Mouse (Mus musculus) neural tube, embryonic 15.5 days (tissue): ENCODE results near the gene Thumpd3. TPM values are rescaled to one million over a fixed set of nuclear protein-coding genes. Genes with fewer than 3 reads are reported as not detected.

Experiments
- ATAC-seq: fragments of 200-750 bp; cut with Nextera tagmentation; 2 replicates; pipeline ENCODE4 v1.8.0; 2017; ENCODE audit warnings: mild to moderate bottlenecking, moderate TSS enrichment, moderate library complexity; ENCODE audit not compliant: low FRiP score
- H3K27ac ChIP-seq: fragments of 300-500 bp; sonication (generic); replicated peaks from 2 replicates; pipeline ENCODE4 v1.5.1; 2015; ENCODE audit warnings: mild to moderate bottlenecking, inconsistent platforms
- H3K27me3 ChIP-seq: fragments of 300-500 bp; sonication (generic); replicated peaks from 2 replicates; pipeline ENCODE4 v1.6.1; 2015; ENCODE audit warnings: inconsistent platforms
- H3K36me3 ChIP-seq: fragments of 300-500 bp; sonication (generic); 2 replicates; pipeline ENCODE4 v1.6.1; 2015; ENCODE audit warnings: inconsistent platforms
- H3K4me1 ChIP-seq: fragments of 300-500 bp; sonication (generic); 2 replicates; pipeline ENCODE4 v1.6.1; 2015; ENCODE audit warnings: inconsistent platforms
- H3K4me2 ChIP-seq: fragments of 300-500 bp; sonication (generic); 2 replicates; pipeline ENCODE4 v1.6.1; 2015; ENCODE audit warnings: inconsistent platforms, mild to moderate bottlenecking, moderate library complexity
- H3K4me3 ChIP-seq: fragments of 300-500 bp; sonication (generic); replicated peaks from 2 replicates; pipeline ENCODE4 v1.5.1; 2015; ENCODE audit warnings: mild to moderate bottlenecking, inconsistent platforms
- H3K9ac ChIP-seq: fragments of 300-500 bp; sonication (generic); replicated peaks from 2 replicates; pipeline ENCODE4 v1.6.1; 2015; ENCODE audit warnings: mild to moderate bottlenecking, inconsistent platforms
- H3K9me3 ChIP-seq: fragments of 300-500 bp; sonication (generic); replicated peaks from 2 replicates; pipeline ENCODE4 v1.6.1; 2016; ENCODE audit warnings: inconsistent platforms
- WGBS: fragments of 180-500 bp; shearing (Covaris S2); methylation state at CpG from one replicate; pipeline ENCODE4 v1.1.7; 2015; ENCODE audit warnings: mixed read lengths; 5-methylcytosine and 5-hydroxymethylcytosine counted together
- polyA plus RNA-seq: library from polyadenylated mRNA; unstranded; fragments of >200 nt; fragmentation: Nextera tagmentation; extraction: Ambion mirVana; gene quantifications from 2 replicates; pipeline ENCODE4 v1.2.1, GENCODE M21; 2015

Gene Thumpd3
- polyA plus RNA-seq, 1 experiment from 2014 or later, result 49.2 TPM

GRCm38 (mm10) chr6:113024866-113025265, 21.2 kb upstream of the Thumpd3 start:
- WGBS, result 44% methylated on average over 8 of the region's 8 CpGs
- no peaks in the 10 kb centered on the region for H3K4me1 ChIP-seq
- no peaks in the 10 kb centered on the region for H3K27me3 ChIP-seq
- no peak overlapping the region for H3K4me3 ChIP-seq
- H3K9me3 ChIP-seq, result no peaks in the 10 kb centered on the region
- no peak overlapping the region for H3K9ac ChIP-seq
- H3K4me2 ChIP-seq, result no peak overlapping the region
- ATAC-seq, result no peak
- no peak overlapping the region for H3K27ac ChIP-seq
- H3K36me3 ChIP-seq, result no peaks in the 10 kb centered on the region

- Histone ChIP-seq H3K4me3 (no peak overlapping the region), H3K27ac (no peak overlapping the region), H3K27me3 (no peaks in the 10 kb centered on the region), H3K36me3 (no peaks in the 10 kb centered on the region), H3K9ac (no peak overlapping the region), H3K4me2 (no peak overlapping the region), H3K9me3 (no peaks in the 10 kb centered on the region), H3K4me1 (no peaks in the 10 kb centered on the region)
- WGBS, result 52% methylated on average over 5 of the region's 5 CpGs
- no peak for ATAC-seq
Observed at GRCm38 (mm10) chr6:113025774-113026173, 20.3 kb upstream of the Thumpd3 start.

- Histone ChIP-seq H3K4me3 (no peak overlapping the region), H3K9ac (no peak overlapping the region), H3K9me3 (no peaks in the 10 kb centered on the region), H3K27ac (no peak overlapping the region), H3K36me3 (no peaks in the 10 kb centered on the region), H3K4me2 (no peak overlapping the region), H3K27me3 (no peaks in the 10 kb centered on the region), H3K4me1 (no peaks in the 10 kb centered on the region)
- no peak for ATAC-seq
- 11% methylated on average over 2 of the region's 2 CpGs for WGBS
Observed at GRCm38 (mm10) chr6:113027446-113027845, 18.6 kb upstream of the Thumpd3 start.

GRCm38 (mm10) chr6:113029006-113029405, 17.0 kb upstream of the Thumpd3 start:
- no peaks in the 10 kb centered on the region for H3K4me1 ChIP-seq
- 75% methylated on average over 3 of the region's 3 CpGs for WGBS
- ATAC-seq, result no peak

GRCm38 (mm10) chr6:113030553-113030952, 15.5 kb upstream of the Thumpd3 start:
- H3K36me3 ChIP-seq, result no peaks in the 10 kb centered on the region
- no peak for ATAC-seq
- no peaks in the 10 kb centered on the region for H3K4me1 ChIP-seq
- H3K9ac ChIP-seq, result no peak overlapping the region
- H3K27me3 ChIP-seq, result no peaks in the 10 kb centered on the region
- H3K4me2 ChIP-seq, result no peak overlapping the region
- no peak overlapping the region for H3K27ac ChIP-seq
- H3K9me3 ChIP-seq, result no peaks in the 10 kb centered on the region
- WGBS, result 87% methylated on average over 3 of the region's 3 CpGs
- H3K4me3 ChIP-seq, result no peak overlapping the region

More at GRCm38 (mm10) chr6:113029006-113029405, 17.0 kb upstream of the Thumpd3 start:
- H3K27ac ChIP-seq, result no peak overlapping the region
- no peak overlapping the region for H3K9ac ChIP-seq
- no peaks in the 10 kb centered on the region for H3K27me3 ChIP-seq
- no peaks in the 10 kb centered on the region for H3K9me3 ChIP-seq
- no peak overlapping the region for H3K4me3 ChIP-seq
- no peaks in the 10 kb centered on the region for H3K36me3 ChIP-seq
- H3K4me2 ChIP-seq, result no peak overlapping the region

GRCm38 (mm10) chr6:113030970-113031660, 14.9 kb upstream of the Thumpd3 start:
- 79% methylated on average over 10 of the region's 10 CpGs for WGBS
- no peaks in the 10 kb centered on the region for H3K4me1 ChIP-seq
- H3K27ac ChIP-seq, result no peak overlapping the region
- H3K27me3 ChIP-seq, result no peaks in the 10 kb centered on the region
- H3K9ac ChIP-seq, result no peak overlapping the region
- ATAC-seq, result no peak
- no peak overlapping the region for H3K4me3 ChIP-seq
- no peaks in the 10 kb centered on the region for H3K36me3 ChIP-seq
- H3K9me3 ChIP-seq, result no peaks in the 10 kb centered on the region
- H3K4me2 ChIP-seq, result no peak overlapping the region

- Histone ChIP-seq H3K27ac (no peak overlapping the region), H3K4me3 (no peak overlapping the region), H3K4me1 (no peaks in the 10 kb centered on the region), H3K27me3 (no peaks in the 10 kb centered on the region), H3K4me2 (no peak overlapping the region), H3K9ac (no peak overlapping the region), H3K36me3 (no peaks in the 10 kb centered on the region), H3K9me3 (no peaks in the 10 kb centered on the region)
- 78% methylated on average over 3 of the region's 3 CpGs for WGBS
- ATAC-seq, result no peak
Observed at GRCm38 (mm10) chr6:113032121-113032520, 13.9 kb upstream of the Thumpd3 start.

- no peak overlapping the region for H3K9ac ChIP-seq
- no peak overlapping the region for H3K4me3 ChIP-seq
- H3K36me3 ChIP-seq, result no peaks in the 10 kb centered on the region
- no peak overlapping the region for H3K4me2 ChIP-seq
- no peak overlapping the region for H3K27ac ChIP-seq
- peaks cover 5% of the 10 kb centered on the region for H3K4me1 ChIP-seq
- ATAC-seq, result no peak
- WGBS, result 85% methylated on average over 2 of the region's 2 CpGs
- H3K27me3 ChIP-seq, result no peaks in the 10 kb centered on the region
- H3K9me3 ChIP-seq, result no peaks in the 10 kb centered on the region
Observed at GRCm38 (mm10) chr6:113033185-113033584, 12.8 kb upstream of the Thumpd3 start.

GRCm38 (mm10) chr6:113034466-113034865, 11.6 kb upstream of the Thumpd3 start:
- Histone ChIP-seq H3K36me3 (no peaks in the 10 kb centered on the region), H3K4me2 (no peak overlapping the region), H3K27ac (no peak overlapping the region), H3K4me1 (peaks cover 11% of the 10 kb centered on the region), H3K4me3 (no peak overlapping the region), H3K9ac (no peak overlapping the region), H3K27me3 (no peaks in the 10 kb centered on the region), H3K9me3 (no peaks in the 10 kb centered on the region)
- WGBS, result 85% methylated on average over 6 of the region's 6 CpGs
- ATAC-seq, result no peak

- peaks cover 11% of the 10 kb centered on the region for H3K4me1 ChIP-seq
- H3K27ac ChIP-seq, result no peak overlapping the region
- 67% methylated on average over 4 of the region's 4 CpGs for WGBS
- H3K9me3 ChIP-seq, result no peaks in the 10 kb centered on the region
- ATAC-seq, result no peak
- H3K9ac ChIP-seq, result no peak overlapping the region
- no peak overlapping the region for H3K4me3 ChIP-seq
- H3K36me3 ChIP-seq, result no peaks in the 10 kb centered on the region
- H3K27me3 ChIP-seq, result no peaks in the 10 kb centered on the region
- H3K4me2 ChIP-seq, result no peak overlapping the region
Observed at GRCm38 (mm10) chr6:113036463-113037175, 9.4 kb upstream of the Thumpd3 start.

- Histone ChIP-seq H3K36me3 (no peaks in the 10 kb centered on the region), H3K27me3 (no peaks in the 10 kb centered on the region), H3K4me2 (peak overlapping the region; percentile 53), H3K9ac (peak overlapping the region; percentile 23; the same call in 1 of the 2 replicates), H3K4me1 (peaks cover 11% of the 10 kb centered on the region), H3K9me3 (no peaks in the 10 kb centered on the region), H3K27ac (peak overlapping the region; percentile 65), H3K4me3 (peak overlapping the region; percentile 22)
- ATAC-seq, result peak; percentile 50; the same call in 1 of the 2 replicates
- 4% methylated on average over 19 of the region's 19 CpGs for WGBS
Observed at GRCm38 (mm10) chr6:113037946-113038734, 7.9 kb upstream of the Thumpd3 start.
